Mouse (Mus musculus): ENCODE results near the gene Treml2.

The Treml2 gene

DNA sequence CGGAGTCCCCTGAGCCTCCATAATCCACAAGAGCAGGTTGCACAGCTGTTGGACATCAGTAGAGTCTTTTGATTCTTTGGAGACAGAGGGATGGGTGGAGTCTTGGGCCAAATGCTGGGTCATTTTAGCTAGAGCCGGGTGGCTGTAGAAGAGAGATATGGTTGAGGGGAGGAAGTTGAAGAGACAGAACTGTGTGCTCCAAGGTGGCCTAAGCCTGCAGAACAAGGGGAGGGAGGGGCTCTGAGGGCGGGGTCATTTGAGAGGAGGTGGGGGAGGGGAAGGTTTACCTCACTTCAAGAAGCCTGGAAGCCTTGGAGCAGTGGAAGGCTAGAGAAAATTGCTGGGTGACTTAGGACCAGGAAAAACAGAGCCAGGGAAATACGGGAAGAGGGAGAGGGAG lies at the start of gene Treml2:
Gene Treml2, plus strand, starts transcription at position 296 of the 400 bp plus-strand sequence.
- DNase-seq (ENCODE audit: low read depth) = peak; percentile 80

DNA sequence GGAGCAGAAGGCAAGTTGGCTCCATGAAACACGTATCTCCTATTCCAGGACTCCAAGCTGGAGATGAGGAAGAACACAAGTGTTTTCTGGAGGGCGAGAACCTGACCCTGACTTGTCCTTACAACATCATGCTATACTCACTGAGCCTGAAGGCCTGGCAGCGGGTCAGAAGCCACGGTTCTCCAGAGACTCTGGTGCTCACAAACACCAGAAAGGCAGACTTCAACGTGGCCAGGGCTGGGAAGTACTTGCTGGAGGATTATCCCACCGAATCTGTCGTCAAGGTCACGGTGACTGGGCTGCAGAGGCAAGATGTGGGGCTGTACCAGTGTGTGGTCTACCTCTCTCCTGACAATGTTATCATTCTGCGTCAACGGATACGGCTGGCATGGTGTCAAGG lies 49.8 kb upstream of the Treml2 start:
- DNase-seq (ENCODE audit: low read depth) = no peak

DNA sequence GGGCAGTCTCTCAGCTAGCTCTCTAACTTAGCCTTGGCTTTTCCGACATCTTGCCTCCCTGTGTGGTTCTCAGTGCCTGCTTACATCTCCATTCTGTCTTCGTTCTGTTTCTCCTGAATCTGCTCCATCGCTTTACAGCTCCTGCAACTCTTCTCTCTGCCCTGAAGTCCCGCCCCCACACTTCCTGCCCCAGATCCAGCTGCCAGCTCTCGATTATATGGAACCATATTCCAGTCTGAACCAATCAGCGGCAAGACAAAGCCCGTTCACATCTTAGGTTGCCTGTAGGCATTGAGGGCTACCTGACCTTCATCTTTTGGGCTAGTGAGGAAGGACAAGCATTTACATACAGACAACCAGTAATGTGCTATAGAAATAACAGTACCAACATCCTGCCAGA lies 48.7 kb upstream of the Treml2 start:
- no peak for DNase-seq (ENCODE audit: low read depth)

DNA sequence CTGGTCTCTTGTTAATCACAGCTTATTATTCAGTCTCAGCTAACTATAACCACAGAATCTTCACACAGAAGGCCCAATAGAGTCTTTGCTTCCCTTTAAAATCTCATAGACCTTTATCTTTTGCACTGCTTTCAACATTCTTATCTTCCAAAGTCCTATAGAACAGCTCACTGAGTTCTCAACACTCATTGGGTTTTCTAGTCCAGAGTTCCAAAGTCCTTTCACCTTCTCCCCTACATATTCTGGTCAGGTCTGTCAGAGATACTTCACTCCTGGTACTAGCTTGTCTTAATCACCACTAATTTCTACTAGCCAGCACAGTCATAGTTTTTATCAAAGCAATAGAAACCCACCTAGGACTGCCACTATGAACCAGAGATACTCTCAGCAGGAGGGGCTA lies 42.7 kb upstream of the Treml2 start:
- no peak for DNase-seq (ENCODE audit: low read depth)

DNA sequence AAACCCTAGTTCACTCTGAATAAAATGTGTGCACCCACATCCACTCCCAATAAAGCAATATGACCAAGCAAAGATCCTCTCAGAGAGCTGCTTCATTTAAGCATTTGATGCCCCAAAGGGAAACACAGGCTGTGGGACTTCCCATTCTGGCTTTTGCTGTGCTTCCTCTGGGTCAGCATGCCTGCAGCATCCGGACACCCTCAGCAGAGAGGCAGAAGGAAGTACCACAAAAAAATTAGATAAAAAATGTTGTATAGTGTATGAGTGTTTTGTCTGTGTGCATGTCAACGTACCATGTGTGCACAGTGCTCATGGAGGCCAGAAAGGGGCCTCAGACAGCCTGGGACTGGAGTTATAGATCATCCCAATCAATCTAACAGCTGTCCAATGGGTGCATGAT lies 37.4 kb upstream of the Treml2 start:
- DNase-seq (ENCODE audit: low read depth) = no peak

DNA sequence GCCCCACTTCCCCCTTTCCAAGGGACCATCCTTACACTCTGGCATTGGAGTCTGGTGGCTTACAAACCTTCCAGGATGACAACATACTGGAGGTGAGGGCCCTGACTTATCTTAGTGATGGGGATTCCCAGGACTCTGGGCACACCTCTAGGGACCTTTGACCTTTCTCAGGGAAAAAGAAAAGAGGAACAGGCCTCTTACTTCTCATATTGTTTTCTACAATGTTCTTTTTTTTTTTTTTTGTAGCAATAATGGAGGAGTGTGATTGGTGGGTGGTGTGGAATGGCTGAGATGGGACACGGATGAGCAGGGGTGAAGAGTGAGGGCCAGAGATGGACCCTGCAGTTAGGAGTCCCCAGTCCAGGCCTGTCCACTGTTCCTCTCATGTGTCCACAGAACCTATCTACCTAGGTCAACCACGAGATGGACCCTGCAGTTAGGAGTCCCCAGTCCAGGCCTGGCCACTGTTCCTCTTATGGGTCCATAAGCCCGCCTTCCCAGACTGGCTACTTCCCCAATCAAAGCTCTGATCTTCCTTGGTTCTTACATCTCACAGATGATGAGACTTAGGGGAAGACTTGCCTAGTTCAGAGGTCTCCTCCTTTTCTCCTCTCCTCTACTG lies 35.4 kb upstream of the Treml2 start, which contains the start of gene Treml4:
Gene Treml4, plus strand, starts transcription at position 555 of the 622 bp plus-strand sequence.
- DNase-seq (ENCODE audit: low read depth) = no peak

DNA sequence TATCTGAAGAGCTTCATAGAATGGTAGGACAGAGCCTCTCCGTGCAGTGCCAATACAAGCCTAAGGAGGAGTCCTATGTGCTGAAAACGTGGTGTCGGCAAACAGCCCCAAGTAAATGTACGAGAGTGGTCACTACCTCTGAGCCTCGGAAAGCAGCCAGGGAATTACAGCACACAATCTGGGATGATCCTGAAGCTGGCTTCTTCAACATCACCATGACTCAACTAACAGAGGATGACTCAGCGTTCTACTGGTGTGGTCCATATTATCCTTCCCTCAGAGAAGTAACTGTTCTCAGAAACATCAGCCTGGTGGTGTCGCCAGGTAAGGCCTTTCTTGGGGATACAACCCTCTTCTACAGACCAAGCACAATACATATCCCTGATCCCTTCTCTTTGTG lies 34.6 kb upstream of the Treml2 start:
- DNase-seq (ENCODE audit: low read depth) = no peak

DNA sequence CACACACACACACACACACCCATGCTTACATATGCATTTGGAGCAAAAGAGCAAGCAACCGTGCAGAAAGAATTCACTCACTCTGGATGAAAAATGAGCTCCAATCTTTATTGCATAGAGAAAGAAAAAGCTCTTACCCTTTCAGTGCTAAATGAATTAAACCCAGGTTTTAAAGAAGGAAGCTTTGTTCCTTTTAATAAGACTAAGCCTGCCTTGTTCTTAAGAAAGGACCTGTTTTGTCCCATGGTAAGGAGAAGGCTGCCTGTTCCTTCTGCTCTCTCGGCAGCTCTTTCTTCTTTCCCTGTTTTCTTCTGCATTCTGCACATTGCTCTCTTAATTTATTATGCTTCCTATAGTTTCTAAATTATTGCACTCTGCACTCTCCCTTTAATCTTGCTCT lies 33.2 kb upstream of the Treml2 start:
- no peak for DNase-seq (ENCODE audit: low read depth)

DNA sequence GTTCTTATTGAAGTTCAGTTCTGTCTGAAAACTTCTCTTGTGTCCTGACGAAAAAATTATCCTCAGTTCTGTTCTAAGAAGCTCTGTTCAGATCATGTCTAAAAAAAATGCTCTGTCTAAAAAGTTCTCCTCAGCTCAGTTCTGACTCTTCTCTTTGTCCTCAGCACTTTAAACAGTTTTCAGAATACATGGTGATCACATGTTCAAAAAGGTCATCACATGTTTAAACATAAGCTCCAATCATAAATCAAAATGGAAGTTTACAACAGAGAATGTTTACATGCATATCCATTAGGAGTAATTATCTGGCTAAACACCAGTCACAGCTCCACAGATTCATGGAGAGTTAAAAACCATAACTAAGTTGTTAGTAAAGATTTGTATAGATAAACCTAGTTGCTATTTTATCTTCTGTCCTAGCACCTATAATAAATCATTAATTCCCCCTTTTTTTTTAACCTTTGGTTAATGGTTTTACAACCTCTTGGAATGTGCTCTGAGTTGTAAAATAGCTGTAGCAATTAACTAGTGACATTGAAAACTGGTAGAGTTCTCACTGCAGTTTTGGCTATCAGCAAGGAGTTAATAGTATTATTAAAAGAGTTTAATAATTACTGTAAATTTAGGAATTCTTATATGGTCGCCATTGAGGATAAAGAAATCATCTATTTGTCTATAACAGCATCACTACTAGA lies 32.5 kb upstream of the Treml2 start:
- DNase-seq (ENCODE audit: low read depth) = no peak

DNA sequence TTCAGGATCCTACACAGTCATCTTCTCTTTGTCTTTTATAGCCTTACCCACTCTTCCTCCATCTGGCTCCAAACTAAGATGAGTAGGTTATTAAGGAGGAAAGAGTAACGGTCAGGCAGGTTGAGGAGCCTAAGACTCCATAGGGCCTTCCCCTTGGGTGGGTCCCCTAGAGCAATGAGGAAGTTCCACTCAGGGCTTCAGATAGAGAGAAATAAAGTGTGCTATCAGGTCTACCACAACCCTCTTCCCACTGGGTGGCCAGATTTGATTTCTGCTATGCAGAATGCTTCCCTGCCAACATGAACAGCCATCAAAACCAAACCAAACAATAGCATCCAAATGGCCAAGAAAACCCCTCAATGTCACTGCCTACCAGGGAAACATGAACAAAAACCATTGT lies 31.7 kb upstream of the Treml2 start:
- no peak for DNase-seq (ENCODE audit: low read depth)

DNA sequence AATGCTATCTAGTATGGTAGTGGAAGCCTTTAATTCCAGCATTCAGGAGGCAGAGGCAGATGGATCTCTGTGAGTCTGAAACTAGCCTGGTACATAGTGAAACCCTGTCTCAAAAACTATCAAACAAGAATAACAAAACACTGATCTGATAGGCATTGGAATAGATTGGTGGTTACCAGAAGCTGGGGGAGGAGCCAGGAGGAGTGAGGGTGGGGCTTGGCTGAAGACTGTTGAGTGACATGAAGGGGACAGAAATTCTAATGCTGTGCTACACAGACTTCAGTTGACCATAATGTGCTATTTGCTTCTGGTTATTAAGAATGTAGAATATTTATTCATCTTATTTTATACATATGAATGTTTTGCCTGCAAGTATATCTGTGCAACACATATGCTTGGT lies 31.0 kb upstream of the Treml2 start:
- DNase-seq (ENCODE audit: low read depth) = no peak

DNA sequence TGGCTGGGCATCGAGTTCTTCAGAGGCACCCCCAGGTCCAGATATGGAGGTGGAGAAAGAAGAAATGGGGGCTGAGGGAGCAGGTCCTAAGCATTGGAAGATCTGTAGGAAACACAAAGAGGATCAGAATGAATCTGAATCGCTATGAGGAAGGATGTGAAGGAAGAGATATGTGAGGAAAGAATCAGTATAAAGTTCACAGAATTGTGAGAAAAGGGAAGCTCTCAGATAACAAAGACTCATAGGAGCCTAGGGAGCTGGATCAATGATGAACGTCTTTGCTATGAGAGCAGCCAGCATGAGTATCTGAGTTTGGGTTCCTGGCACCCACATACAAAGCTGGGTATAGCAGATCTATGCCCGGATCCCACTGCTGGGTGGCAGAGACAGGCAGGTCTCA lies 29.5 kb upstream of the Treml2 start:
- no peak for DNase-seq (ENCODE audit: low read depth)

DNA sequence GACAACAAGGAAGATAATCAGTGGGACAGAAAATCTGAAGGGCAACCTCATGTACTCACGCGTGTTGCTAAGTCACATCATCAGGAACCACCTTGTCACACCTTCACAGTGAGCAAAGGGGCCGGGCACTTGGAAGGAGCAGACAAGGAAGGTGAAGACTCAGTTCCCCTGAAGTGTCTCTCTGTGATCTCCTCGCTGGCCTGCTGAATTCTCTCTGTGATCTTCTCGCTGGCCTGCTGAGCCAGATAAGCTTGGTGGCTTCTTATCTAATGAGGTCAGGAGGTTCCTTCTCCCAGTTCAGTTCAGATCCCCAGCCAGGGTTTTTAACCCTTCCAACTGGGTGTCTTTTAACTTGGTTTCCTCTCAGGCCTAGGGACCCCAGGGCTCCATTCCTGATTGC lies 27.1 kb upstream of the Treml2 start:
- peak; percentile 84 for DNase-seq (ENCODE audit: low read depth)

DNA sequence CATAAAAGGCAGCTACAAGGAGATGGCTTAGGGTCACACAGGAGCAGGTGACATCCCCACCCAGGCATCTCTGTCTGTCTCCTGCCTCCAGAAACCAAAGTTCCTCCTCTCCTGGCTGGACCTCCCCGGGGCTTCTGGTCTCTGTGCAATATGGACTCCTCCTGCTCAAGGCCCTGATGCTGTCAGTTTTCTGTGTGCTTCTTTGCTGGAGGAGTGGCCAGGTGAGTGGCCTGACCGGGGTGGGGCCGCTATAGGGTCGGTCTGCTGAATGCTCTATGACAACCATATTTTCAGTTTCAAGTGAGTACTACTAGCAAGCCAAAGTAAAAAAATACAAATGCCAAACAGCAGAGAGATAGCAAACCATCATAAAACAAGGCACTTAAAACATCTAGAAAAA lies 26.7 kb upstream of the Treml2 start:
- DNase-seq (ENCODE audit: low read depth) = no peak

DNA sequence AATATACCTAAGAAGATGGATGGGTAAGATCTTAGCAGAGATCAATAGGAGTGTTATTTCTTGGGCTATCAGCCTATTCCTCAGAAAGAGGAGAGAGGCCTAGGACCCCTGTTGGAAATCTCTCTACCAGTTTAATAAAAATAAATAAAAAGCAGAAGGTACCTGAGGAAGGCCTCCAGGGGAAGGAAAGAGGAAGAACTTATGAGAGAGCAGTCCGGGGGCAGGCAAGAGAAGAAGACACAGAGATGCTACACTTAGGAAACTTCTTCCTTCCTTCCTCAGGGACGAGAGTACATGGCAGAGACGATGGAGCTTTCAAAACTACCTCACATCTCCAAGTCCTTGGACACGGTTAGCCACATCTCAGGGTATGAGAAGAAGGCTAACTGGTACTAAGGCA lies 25.2 kb upstream of the Treml2 start:
- DNase-seq (ENCODE audit: low read depth) = no peak

DNA sequence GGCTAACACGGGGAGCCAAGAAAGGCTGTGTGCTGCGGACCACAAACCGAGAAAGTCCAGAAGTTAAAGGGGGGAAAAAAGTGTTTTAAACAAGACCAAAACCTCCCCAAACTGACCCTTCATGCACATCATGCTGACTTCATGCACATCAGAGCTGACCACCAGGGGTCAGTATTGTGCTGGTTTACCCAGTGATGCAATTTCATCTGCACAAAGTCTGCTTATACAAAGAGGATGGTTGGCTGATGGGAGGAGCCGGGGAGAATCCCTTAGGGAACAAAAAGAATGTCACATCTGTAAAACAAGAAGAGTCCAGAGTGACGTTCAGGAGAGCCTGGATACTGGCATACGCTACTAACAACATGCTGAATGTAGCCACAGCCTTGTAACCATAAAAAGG lies 24.4 kb upstream of the Treml2 start:
- peak; percentile 79 for DNase-seq (ENCODE audit: low read depth)

DNA sequence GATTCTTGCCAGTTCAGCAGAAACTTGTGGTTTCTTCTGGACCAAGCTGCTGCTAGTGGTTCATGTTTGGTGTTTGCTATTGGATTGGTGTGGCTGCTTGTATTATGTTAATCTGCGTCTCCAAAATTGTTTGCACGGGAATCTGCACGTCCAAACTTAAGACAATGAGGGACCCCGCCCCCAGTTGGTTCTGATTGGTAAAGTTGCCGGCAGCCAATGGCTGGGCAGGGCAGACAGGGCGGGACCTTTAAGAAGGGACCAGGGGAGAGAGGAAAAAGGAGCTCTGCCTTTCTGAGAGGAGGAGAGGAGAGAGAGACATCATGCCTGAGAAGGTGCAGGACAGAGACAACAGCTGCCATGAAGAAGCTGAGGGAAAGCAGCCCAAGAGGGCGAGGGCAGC lies 23.6 kb upstream of the Treml2 start:
- no peak for DNase-seq (ENCODE audit: low read depth)

DNA sequence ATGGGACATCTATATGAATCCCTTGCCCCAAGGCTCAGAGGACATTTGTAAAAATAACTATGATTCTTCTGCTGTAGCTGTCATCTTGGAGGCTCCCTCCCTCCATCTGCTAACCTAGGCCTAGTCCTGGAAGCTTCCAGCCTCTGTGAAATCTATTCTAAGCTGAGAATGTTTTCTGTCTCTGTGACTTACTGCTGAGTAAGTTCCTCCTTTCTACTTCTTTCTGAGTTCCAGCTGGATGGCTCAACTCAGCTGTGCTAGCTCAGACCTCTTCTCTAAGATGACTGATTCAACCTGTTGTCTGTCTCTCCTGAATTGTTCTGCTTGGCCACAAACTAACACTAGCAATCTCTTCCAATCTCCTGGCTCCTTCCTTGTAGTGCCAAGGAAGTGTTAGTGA lies 20.9 kb upstream of the Treml2 start:
- no peak for DNase-seq (ENCODE audit: low read depth)

DNA sequence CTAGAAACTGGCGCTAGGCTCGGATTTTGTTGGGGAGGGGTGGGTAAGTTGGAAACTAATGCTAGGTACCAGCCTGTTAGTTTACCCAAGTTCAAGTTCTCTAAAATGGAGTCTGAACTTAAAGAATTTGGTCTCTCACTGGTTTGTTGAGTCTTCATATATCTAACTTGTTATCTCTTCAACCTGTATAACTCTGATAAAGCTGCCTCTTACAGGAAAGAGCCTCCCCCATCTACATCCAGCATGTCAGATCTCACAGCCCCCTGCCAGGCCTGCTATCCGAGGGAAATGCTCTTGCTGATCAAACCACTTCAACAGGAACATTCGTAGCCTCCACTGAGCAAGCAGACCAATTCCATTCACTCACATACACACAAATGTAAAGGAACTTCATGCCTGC lies 20.3 kb upstream of the Treml2 start:
- no peak for DNase-seq (ENCODE audit: low read depth)

DNA sequence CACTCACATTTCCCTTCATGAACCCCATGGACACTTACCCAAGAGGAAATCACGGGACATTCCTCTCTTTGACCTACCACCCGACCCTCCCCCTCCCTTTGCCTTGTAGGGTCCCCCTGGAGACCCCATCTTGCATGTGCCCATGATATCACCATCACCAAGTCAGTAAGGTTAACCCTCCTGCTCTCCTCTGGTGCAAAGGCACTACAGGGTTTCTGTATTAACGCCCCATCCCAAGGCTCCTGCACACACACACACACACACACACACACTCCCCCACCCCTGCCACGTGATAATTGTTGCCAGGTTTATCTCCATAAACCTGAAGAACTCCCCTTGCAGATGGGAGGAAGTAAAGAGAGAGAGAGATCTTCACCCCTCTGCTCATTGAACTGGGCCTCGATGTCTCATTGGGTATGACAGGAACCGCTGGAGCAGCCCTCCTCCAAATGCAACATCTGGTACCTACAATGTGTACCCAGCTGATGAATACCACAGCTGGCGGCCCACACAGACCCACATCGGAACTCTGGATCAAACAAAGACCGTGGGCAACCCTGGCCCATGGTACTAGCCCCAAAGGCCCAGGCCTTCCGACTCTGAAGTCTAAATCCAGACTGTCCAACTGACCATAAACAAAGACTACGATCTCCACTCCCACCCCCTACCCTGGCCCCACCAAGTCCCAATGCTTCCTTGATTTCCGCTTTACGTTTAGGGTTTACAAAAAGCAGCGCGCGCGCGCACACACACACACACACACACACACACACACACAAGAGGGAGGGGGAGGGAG lies 18.2 kb upstream of the Treml2 start:
- no peak for DNase-seq (ENCODE audit: low read depth)

DNA sequence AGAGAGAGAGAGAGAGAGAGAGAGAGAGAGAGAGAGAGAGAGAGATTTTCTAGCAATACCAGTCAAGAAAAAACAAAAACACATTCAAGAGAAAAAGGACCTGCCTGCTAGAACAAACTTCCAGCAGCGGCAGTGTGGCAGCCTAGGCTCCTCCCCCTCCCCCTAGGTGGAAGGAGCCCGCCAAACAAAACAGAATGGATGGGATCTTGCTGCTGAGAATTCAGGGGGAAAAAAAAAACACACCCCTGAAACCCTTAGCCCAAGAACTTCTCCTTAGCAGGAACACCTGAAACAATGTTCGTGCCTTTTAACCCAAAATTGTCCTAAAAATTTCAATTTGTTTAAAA lies 17.6 kb upstream of the Treml2 start:
- no peak for DNase-seq (ENCODE audit: low read depth)

DNA sequence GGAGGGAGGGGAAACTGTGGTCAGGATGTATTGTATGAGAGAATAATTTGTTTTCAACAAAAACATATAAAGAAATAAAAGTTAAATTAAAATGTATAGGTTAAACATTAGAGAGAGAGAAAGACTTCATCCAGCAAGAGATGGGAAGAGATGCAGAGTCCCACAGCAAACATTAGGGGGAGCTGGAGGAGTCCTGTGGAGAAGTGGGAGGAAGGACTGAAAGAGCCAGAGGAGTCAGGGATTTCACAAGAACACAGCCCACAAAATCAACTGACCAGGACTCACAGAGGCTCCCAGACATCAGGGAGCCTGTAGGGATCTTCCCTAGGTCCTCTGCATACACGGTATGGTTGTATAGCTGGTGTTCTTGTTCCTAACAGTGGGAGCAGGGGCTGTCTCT lies 12.5 kb upstream of the Treml2 start:
- no peak for DNase-seq (ENCODE audit: low read depth)

DNA sequence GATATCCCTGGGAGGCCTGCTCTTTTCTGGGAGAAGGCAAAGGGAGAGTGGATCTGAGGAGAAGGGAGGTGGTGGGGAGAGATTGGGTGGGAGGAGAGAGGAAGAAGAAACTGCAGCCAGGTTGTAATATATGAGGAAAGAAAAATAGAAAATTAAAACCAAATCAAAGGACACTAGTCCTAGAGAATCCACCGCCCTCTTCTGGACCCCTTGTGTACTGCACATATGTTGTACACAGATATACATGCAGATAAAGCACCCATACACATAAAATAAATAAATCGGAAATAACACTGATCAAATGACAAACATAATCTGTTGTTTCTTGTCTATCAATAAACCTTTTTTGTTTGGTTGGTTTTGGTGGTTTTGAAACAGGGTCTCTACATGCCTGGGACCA lies 12.0 kb upstream of the Treml2 start:
- no peak for DNase-seq (ENCODE audit: low read depth)
